Mouse (Mus musculus) liver, embryonic 14.5 days (tissue): Measurements from ENCODE around the gene Srpk2. TPM values are rescaled to one million over a fixed set of nuclear protein-coding genes. Genes with fewer than 3 reads are reported as not detected.

Source experiments
- ATAC-seq: fragments of 200-750 bp; cut with Nextera tagmentation; 2 replicates; pipeline ENCODE4 v1.8.0; 2017; ENCODE audit warnings: moderate number of reproducible peaks, mild to moderate bottlenecking, moderate library complexity; ENCODE audit not compliant: insufficient read depth
- DNase-seq, 3 experiments: peaks; one replicate each; pipeline ENCODE4 v3.0.0-alpha.2; 2012 to 2013; ENCODE audit warnings: low read depth in 3 of 3, low spot score in 3 of 3
- H3K27ac ChIP-seq: fragments of 300-500 bp; sonication (generic); 2 replicates; pipeline ENCODE4 v1.5.1; 2014; ENCODE audit warnings: moderate library complexity, mild to moderate bottlenecking, control low read depth, inconsistent platforms
- H3K27me3 ChIP-seq: fragments of 300-500 bp; sonication (generic); 2 replicates; pipeline ENCODE4 v1.6.1; 2014; ENCODE audit warnings: mild to moderate bottlenecking, low read length, moderate library complexity; ENCODE audit not compliant: control insufficient read depth, insufficient read depth
- H3K36me3 ChIP-seq: fragments of 300-500 bp; sonication (generic); replicated peaks from 2 replicates; pipeline ENCODE4 v1.6.1; 2014; ENCODE audit warnings: low read depth; ENCODE audit not compliant: control insufficient read depth, insufficient read depth
- H3K4me1 ChIP-seq, 2 experiments: fragments of 200-500 bp in 1 of 2; fragments of 300-500 bp in 1 of 2; sonication (generic) in 1 of 2; replicated peaks; 2 replicates each; pipeline ENCODE4 v1.6.1; 2012 to 2014; ENCODE audit warnings: antibody characterized with exemption in 1 of 2, inconsistent platforms in 1 of 2, low read length in 1 of 2; ENCODE audit not compliant: control insufficient read depth in 2 of 2, insufficient read depth in 2 of 2
- H3K4me2 ChIP-seq: fragments of 300-500 bp; sonication (generic); 2 replicates; pipeline ENCODE4 v1.6.1; 2014; ENCODE audit warnings: low read depth, mild to moderate bottlenecking, control low read depth, moderate library complexity
- H3K4me3 ChIP-seq, 2 experiments: fragments of 200-500 bp in 1 of 2; fragments of 300-500 bp in 1 of 2; sonication (generic) in 1 of 2; 2 replicates each; pipeline ENCODE4 v1.5.1; 2012 to 2014; ENCODE audit warnings: low read depth in 2 of 2, low read length in 2 of 2, mild to moderate bottlenecking in 2 of 2, control low read depth in 1 of 2, inconsistent platforms in 1 of 2, moderate library complexity in 1 of 2; ENCODE audit not compliant: insufficient read depth in 1 of 2
- H3K9ac ChIP-seq: fragments of 300-500 bp; sonication (generic); replicated peaks from 2 replicates; pipeline ENCODE4 v1.6.1; 2014; ENCODE audit warnings: mild to moderate bottlenecking, control low read depth, moderate library complexity
- H3K9me3 ChIP-seq: fragments of 300-500 bp; sonication (generic); 2 replicates; pipeline ENCODE4 v1.6.1; 2016; ENCODE audit warnings: low read length, mixed read lengths; ENCODE audit not compliant: control insufficient read depth
- CTCF ChIP-seq: IDR thresholded peaks from 2 replicates; pipeline ENCODE4 v1.5.1; 2016; ENCODE audit warnings: antibody characterized with exemption, low read depth, control low read depth
- EP300 ChIP-seq: IDR thresholded peaks from 2 replicates; pipeline ENCODE4 v1.6.1; 2016; ENCODE audit warnings: antibody characterized with exemption, low read depth
- WGBS: fragments of 180-500 bp; shearing (Covaris S2); extraction: QIAGEN DNeasy Blood & Tissue Kit; methylation state at CpG from one replicate; pipeline ENCODE4 v1.1.7; 2014; ENCODE audit not compliant: insufficient replicate concordance; 5-methylcytosine and 5-hydroxymethylcytosine counted together
- polyA plus RNA-seq, 2 experiments: library from polyadenylated mRNA; depleted of rRNA in 1 of 2; stranded (reverse) in 1 of 2; unstranded in 1 of 2; fragments of >200 nt; fragmentation: Nextera tagmentation in 1 of 2; extraction: Ambion mirVana in 1 of 2; gene quantifications; 2 replicates each; pipeline versions ENCODE4 v1.2.1 to v1.2.3; 2012 to 2014

Gene Srpk2
- polyA plus RNA-seq, 2 experiments, result 3.2 to 5.4 TPM

DNA sequence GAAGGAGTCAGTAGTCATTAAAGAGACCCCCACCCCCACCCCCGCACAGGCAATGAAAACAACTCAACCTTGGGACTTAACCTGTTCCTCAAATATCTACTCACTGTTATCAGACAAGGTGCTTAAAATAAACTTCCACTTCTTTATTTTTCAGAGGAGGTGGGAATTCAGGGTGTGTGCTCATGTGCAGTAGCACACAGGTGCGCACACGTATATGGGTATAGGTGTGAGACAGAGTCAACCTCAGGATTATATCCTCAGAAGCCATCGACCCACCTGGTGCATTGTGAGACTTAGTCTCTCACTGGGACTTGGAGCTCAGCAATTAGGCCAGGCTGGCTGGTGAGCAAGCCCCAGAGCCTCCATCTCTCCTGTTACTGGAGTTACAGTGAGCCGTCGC, 153.3 kb downstream of the Srpk2 start:
- WGBS, result 86% methylated on average over 6 of the region's 6 CpGs
- H3K36me3 ChIP-seq, result no peaks in the 10 kb centered on the region
- no peaks in the 10 kb centered on the region for H3K9me3 ChIP-seq
- H3K4me3 ChIP-seq, result no peak overlapping the region
- DNase-seq (no peak), ATAC-seq (no peak)
- no peak overlapping the region for H3K4me2 ChIP-seq
- no peak overlapping the region for H3K9ac ChIP-seq
- H3K27ac ChIP-seq, result no peak overlapping the region
- no peaks in the 10 kb centered on the region for H3K4me1 ChIP-seq
- H3K27me3 ChIP-seq, result no peaks in the 10 kb centered on the region
- no peak for TF ChIP-seq CTCF
- no peak for TF ChIP-seq EP300

DNA sequence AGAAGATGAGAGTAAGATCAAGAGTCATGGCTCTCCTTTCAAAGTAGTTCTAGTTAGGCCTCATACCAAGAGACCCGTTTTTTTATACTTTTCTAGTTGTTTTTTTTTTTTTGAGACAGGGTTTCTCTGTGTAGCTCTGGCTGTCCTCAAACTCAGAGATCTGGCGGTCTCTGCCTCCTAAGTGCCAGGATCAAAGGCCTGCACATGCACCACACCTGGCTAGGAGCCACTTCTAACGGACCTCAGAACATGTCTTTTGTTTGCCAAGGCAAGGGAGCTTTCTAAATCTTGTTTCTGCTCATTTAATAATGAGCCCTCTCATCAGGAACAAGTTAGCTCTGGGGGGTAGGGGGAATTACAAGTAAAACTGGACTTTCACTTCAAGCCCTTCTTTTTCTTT, 159.8 kb downstream of the Srpk2 start:
- no peaks in the 10 kb centered on the region for H3K27me3 ChIP-seq
- H3K27ac ChIP-seq, result no peak overlapping the region
- ATAC-seq (no peak), DNase-seq (no peak)
- TF ChIP-seq CTCF (no peak), EP300 (no peak)
- no peaks in the 10 kb centered on the region for H3K9me3 ChIP-seq
- H3K4me1 ChIP-seq, result no peaks in the 10 kb centered on the region; a peak in 1 of 4 replicates
- H3K9ac ChIP-seq, result no peak overlapping the region
- 59% methylated on average over 3 of the region's 3 CpGs for WGBS
- no peak overlapping the region for H3K4me3 ChIP-seq
- no peaks in the 10 kb centered on the region for H3K36me3 ChIP-seq
- no peak overlapping the region for H3K4me2 ChIP-seq

DNA sequence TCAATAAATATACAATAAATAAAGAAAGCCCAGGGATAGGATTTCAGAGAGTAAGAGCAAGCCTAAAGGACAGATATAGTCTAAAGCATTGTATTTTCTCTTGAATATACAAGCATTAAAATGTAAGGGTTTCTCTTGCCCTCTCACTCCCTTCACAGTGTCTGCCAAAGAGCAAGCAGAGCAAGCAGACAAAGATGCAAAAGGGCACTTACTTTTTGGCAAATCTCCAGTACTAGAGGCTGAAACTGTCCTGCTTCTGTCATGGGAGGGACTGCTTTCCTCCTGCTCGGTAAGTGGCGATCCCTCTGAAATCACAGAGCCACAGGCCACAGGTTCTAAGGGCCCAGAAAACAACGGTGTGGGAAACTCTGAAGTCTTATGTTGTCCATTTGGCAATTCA, 160.5 kb downstream of the Srpk2 start:
- no peak for DNase-seq
- 84% methylated on average over 3 of the region's 3 CpGs for WGBS
- Histone ChIP-seq H3K9ac (no peak overlapping the region), H3K36me3 (no peaks in the 10 kb centered on the region), H3K4me2 (no peak overlapping the region), H3K27ac (no peak overlapping the region), H3K9me3 (no peaks in the 10 kb centered on the region), H3K27me3 (no peaks in the 10 kb centered on the region), H3K4me1 (no peaks in the 10 kb centered on the region; a peak in 1 of 4 replicates), H3K4me3 (no peak overlapping the region)
- no peak for ATAC-seq
- TF ChIP-seq EP300 (no peak), CTCF (no peak)

DNA sequence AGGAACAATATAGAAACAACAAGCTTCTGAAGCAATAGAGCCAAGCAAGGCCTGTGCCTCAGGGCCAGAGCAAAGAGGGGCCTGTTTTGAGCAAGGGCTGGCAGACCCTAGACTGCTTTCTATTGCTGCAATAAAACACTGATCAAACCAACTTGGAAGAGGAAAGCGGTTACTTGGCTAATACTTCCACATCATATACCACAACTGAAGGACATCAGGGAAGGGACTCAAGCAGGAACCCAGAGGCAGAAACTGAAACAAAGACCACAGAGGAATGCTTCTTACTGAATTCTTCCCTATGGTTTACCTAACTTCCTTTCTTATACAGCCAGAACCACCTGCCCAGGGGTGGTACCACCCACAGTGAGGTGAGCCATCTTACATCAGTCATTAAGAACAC, 162.8 kb downstream of the Srpk2 start:
- Histone ChIP-seq H3K4me2 (no peak overlapping the region), H3K27me3 (no peaks in the 10 kb centered on the region), H3K9me3 (no peaks in the 10 kb centered on the region), H3K36me3 (no peaks in the 10 kb centered on the region), H3K27ac (no peak overlapping the region), H3K4me1 (peaks cover 0 to 3% of the 10 kb centered on the region in 2 experiments; a peak in 1 of 4 replicates), H3K4me3 (no peak overlapping the region), H3K9ac (no peak overlapping the region)
- 77% methylated on average over 1 of the region's 1 CpGs for WGBS
- TF ChIP-seq CTCF (no peak), EP300 (no peak)
- ATAC-seq (no peak), DNase-seq (no peak)

DNA sequence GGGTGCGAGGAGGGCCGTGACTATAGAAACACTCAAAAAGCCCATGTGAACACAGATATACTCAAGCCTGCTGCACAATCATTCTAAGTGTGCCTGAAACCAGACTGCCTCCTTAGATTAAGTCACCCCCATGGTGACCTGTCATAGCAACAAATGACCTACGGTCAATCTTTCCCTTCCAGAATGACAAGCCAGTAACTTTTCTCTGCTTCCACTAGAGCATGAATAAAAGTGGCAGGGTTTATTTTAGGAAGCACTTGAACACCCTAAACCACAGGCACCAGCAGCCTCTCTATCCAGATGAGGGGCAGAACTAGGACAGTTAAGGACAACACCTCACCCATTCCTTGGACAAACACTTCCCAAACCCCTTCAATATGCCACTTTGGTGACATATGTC, 164.7 kb downstream of the Srpk2 start:
- Histone ChIP-seq H3K9ac (no peak overlapping the region), H3K4me3 (no peak overlapping the region), H3K27ac (no peak overlapping the region), H3K27me3 (no peaks in the 10 kb centered on the region), H3K4me1 (peaks cover 0 to 3% of the 10 kb centered on the region in 2 experiments; a peak in 1 of 4 replicates), H3K36me3 (no peaks in the 10 kb centered on the region), H3K9me3 (no peaks in the 10 kb centered on the region), H3K4me2 (no peak overlapping the region)
- 86% methylated on average over 3 of the region's 3 CpGs for WGBS
- ATAC-seq (no peak), DNase-seq (no peak)
- TF ChIP-seq CTCF (no peak), EP300 (no peak)

DNA sequence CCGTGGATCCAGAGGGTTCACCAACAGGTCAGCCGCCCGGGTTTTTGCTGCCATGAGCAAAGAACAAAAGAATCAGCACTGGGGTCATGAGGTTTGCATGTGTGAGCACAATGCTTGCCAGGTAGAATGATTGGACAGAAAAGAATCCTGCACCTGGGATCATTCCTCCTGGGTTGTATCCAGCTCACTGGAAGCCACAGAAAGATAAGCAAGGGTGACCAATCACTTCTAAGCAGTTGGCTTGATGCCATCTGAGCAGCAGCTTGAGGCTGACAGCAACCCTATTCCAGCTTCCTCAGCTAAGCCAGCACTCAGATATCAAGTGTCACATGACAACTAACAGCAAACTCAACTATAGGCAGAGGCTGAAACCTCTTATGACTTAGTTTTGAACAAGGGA, 165.7 kb downstream of the Srpk2 start:
- TF ChIP-seq CTCF (no peak), EP300 (no peak)
- 78% methylated on average over 3 of the region's 3 CpGs for WGBS
- Histone ChIP-seq H3K36me3 (no peaks in the 10 kb centered on the region), H3K9ac (no peak overlapping the region), H3K27ac (no peak overlapping the region), H3K9me3 (no peaks in the 10 kb centered on the region), H3K4me2 (no peak overlapping the region), H3K27me3 (no peaks in the 10 kb centered on the region), H3K4me1 (peaks cover 0 to 3% of the 10 kb centered on the region in 2 experiments; a peak in 1 of 4 replicates), H3K4me3 (no peak overlapping the region)
- no peak for ATAC-seq
- no peak for DNase-seq
